Mouse (Mus musculus) left cerebral cortex, postnatal 14 days (tissue): ENCODE measurements around the gene Pnpo. TPM values are rescaled to one million over a fixed set of nuclear protein-coding genes. Genes with fewer than 3 reads are reported as not detected.

Experiments used
- DNase-seq, 2 experiments: peaks; one replicate each; pipeline ENCODE4 v3.0.0; 2021 to 2022; ENCODE audit warnings: low spot score in 2 of 2, mixed read lengths in 1 of 2
- intact Hi-C: fragments of 180-260 bp; cut with DNase I; formaldehyde crosslinking; loops from one replicate; pipeline ENCODE4 v1.15.1; 2025
- total RNA-seq, 2 experiments: library from RNA; stranded (reverse); gene quantifications; 2 replicates each; pipeline ENCODE4 v1.2.3; 2021

Pnpo gene
- total RNA-seq, 2 experiments from 2014 or later: 38.0 to 40.3 TPM

DNA sequence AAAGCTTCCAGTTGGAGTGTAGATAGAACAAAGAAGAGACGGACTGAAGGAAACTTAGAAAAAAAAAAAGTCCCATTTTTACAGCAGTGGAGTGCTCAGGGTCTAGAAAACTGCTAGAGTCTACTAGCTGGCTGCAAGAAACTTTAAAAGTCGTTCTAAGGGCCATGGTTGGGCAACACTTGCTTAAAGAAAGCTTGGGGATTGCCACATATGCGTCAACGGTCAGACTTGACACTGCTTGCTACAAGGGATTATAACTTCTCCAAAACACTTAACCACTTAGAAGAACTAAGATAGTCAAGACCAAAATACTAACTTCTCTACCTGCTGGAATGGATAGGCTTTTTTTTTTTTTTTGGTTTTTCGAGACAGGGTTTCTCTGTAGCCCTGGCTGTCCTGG, 31.0 kb upstream of the Pnpo start:
- intact Hi-C loops: loop anchor here (5.0 kb wide), 1 partner anchor 58 kb away; the partner anchor contains the start of gene Cdk5rap3
- no peak for DNase-seq

DNA sequence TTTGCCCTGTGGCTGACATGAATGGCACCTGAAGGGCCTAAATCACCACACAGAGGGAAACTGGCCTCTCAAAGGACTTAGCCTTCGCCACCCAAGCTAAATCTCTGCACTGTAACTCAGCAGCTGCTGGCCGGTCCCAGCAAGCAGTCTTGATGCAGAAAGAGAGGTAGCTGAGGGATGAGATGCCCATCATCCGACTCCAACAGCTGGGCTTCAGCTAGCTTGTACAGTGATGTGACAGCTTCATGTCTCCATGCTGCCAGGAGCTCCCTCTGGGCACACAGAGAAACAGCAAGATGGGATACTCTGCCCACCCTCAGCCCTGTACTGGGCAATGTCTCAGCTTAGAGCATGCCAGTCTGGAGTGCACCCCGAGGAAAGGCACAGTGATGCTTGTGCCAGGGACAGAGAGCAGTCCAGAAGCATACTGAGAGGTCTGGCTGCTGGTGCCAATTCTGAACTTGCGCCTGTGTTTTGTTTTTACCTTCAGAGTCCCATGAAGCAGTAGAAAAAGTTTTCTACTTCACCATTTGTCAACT, 29.7 kb upstream of the Pnpo start:
- intact Hi-C loops: no loop called here
- no peak for DNase-seq

DNA sequence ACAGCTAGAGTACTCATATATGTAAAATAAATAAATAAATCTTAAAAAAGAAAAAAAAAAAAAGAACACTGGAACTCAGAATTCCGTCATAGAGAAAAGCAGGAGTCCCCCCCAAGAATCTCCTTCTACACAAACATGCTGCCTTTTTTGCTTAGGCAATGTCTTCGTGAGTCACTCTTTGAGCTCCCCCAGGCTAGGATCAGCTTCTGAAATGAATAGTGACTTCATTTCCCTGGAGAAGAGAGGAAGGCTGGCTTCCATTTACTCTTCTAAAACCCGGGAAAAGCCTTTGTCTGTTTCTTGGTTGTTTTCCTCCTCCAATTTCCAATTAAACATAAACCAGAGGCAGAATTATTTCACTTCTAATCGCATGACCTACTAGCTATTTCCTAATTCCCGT, 29.1 kb upstream of the Pnpo start:
- DNase-seq: no peak
- intact Hi-C loops: no loop called here

DNA sequence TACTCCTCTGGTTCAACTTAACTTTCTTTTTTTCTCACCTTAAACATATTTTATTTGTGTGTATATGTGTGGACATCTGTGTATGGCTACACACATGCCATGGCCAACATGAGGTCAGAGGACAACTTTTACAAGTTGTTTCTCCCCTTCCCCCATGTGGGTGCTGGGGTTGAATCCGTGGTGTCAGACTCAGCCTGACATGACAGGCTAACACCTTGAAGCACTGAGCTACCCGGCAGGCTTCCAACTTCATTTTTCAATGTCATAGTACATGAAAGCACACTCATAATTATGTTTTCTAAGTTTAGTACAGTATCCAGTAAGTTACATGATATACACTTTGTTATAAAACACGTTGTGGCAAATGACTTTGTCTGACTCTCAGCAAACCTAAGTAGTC, 26.6 kb upstream of the Pnpo start:
- DNase-seq: no peak
- intact Hi-C loops: no loop called here

DNA sequence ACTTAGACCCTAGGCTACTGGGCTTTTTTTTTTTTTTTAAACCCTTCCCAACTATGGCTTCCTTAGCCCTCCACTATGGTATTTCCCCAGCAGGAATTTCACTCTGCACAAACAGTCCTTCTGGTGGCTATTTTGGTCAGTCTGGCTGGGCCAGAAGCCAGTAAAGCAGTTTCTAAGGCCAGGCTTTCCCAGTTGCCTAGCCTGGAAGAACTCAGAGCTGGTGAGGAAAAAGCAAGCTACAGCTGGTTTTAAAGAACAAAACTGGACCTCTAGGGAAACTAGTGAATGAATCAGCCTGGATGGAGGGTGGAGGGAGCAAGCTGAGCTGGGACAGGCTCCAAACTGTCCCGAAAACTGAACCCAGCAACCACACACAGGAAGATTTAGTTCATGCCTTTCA, 26.0 kb upstream of the Pnpo start:
- intact Hi-C loops: no loop called here
- DNase-seq: peak; percentile 57 to 62

DNA sequence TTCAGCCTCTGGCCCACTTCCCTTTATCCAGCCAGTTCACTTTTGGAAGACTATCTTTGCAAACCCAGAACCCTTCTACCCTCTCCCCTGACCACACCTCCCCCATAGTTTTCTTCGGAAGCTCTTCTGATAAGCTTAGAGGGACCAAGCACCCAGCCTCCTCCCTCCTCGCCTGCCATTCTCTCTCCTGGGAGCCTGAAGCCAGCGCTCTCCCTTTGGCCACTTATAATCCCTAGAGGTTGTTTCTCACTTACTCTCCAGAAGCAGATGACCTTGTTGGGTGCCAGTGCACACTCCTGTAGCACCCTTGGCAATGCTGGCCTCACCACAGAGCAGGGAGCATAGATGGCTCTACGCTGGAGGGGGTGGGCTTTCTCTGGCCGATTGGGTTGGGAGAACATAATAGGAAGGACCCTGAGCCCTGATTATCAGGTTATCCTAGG, 25.5 kb upstream of the Pnpo start:
- intact Hi-C loops: no loop called here
- no peak for DNase-seq

DNA sequence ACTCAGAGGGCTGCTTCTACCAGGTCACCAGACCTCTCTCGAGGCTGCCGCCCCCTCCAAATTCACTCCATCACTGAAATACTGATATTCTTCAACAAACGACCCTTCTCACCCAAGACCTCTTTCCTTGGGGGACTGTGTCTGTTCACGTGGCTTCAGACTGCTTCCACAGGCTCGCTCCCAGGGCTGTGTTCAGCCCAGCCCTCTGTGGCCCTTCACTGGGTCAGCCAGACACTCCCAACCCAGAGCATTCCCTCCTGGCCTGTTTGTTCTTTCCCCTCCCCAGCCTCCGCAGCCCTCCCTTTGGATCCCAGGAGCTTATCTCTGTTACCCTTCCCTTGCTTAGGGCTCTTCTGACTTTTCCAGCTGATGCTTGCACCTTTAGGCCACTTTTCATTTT, 24.7 kb upstream of the Pnpo start:
- no peak for DNase-seq
- intact Hi-C loops: no loop called here

DNA sequence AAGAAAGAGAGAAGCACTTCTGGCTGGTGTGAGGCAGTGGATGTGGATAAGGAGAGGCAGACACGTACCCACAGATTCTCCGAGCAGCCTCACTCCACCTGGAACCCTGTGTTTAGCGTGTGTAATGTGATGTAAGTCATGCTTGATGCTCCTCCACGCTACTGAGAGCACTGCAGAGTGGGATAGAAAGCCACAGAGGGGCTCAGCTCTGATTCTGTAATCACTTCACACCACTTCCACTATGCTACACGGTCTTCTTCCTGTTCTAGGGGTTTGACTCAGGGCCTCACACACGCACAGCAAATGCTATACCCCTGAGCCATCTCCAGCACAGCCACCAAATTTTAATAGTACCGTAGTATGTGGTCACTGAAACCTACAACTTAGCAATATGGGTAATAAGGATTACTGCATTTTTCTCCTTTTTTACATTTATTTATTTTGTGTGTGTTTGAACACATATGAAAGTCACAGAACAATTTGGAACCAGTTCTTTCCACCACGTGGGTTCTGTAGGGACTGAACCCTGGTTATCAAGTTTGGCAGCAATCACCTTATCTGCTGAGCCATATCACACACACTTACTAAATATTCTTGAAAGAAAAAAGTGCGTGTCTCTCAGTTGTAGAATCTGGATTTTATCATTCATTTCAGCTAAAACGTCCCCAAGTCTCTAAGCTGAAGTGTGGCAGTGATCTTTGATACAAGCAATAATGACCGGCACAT, 23.9 kb upstream of the Pnpo start:
- intact Hi-C loops: no loop called here
- DNase-seq: no peak

DNA sequence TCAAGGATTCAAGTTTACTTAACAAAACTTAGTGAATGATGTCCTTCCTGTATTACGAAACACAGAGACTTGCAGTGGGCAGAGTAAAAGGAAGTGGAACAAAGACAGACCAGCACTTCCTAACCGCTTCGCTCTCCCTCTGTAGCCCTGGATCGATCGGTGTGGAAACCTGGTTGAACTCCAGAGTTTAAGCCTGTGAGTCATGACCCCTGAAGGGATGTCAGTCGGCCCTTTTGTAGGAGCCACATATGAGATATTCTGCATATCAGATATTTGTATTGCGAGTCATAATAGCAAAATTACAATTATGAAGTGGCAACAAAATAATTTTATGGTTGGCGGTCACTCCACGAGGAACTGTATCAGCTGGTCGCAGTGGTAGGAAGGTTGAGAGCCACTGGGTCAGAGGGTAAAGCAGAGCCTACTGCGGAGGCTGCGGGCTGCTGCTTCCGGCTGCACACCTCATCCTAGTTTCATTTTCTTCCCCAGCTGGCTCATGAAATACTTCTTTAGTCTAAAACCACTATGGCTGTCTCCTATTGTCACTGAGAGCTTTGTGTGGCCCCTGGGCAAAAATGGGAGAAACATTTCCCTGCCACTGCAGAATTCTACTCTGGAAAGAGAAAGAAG, 23.2 kb upstream of the Pnpo start:
- intact Hi-C loops: no loop called here

DNA sequence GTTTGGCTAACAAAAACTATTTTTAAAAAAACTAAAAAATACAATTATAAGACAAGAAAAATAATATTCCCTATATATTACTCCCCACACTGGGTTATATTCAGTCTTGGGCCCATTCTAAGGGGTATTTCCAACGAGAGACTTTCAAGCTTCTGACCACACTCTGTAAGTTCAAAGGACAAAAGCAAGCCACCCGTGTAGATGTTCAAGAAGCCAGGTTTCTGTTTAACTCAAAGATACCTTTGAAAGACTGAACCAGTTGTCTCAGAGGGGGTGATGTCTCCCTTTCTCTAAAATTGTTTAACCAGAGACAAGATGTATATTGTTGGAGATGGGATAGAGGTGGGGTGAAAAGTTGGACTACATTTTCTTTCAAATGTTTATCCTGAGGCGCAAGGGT, 22.4 kb upstream of the Pnpo start:
- intact Hi-C loops: no loop called here
- DNase-seq: no peak

More for the DNA sequence above, 23.2 kb upstream of the Pnpo start:
- DNase-seq: no peak

DNA sequence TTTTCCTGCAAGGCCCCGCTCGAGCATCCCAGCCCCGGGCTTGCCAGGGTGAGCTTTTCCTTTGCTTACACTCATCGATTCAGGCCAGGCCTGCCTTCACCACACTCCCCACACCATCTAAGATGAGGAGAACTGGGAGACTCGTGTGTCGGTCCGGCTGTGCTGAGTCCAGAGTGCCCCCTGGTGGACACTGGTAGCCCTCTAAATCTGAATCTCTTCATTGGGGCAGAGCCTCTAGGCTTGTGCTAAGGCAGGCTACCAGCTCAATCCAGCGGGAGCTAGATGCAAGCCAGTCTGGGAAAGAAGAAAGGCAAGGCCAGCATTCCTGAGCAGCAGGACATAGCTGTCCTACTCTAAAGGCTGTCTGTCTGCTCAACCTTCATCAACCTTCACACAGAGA, 19.8 kb upstream of the Pnpo start:
- DNase-seq: peak; percentile 90 to 91

DNA sequence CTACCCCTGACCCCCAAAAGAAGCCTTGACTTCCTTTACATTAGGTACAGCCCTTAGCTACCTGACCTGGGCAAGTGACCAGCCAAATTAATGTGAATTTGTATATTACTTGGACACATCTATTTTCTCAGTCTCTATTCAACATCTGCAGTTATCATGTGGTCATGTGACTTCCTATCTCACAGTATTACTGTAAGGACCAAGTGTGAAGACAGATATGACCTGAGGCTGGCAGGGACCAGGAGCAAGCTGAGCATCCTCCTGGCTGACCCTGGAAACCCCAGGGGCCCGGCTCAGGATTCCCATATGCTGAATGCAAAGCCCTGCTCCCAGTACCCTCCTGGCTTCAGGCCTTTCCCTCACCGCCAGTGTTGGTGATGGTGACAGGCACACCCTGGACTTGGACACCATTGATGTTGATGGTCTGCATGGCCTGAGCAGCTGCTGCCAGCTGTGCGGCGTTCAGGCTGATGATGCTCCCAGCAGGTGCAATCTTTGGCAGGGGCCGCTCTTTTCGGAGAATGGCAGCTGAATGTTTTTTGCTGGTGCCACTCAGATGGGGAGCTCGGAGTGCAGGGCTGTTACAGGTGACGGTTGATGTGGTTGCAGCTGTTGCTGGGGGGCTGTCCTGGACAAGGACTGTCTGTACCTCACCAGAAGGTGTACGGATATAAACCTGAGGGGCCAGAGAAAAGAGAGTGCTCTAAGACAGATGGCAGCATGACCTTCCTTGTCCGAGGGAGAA, 13.4 kb upstream of the Pnpo start:
- DNase-seq: no peak
- intact Hi-C loops: no loop called here

More for the DNA sequence above, 19.8 kb upstream of the Pnpo start:
- intact Hi-C loops: loop anchor here (2.0 to 5.0 kb wide), 2 partner anchors 47 to 91 kb away; partner anchors contain the start of gene Cdk5rap3

DNA sequence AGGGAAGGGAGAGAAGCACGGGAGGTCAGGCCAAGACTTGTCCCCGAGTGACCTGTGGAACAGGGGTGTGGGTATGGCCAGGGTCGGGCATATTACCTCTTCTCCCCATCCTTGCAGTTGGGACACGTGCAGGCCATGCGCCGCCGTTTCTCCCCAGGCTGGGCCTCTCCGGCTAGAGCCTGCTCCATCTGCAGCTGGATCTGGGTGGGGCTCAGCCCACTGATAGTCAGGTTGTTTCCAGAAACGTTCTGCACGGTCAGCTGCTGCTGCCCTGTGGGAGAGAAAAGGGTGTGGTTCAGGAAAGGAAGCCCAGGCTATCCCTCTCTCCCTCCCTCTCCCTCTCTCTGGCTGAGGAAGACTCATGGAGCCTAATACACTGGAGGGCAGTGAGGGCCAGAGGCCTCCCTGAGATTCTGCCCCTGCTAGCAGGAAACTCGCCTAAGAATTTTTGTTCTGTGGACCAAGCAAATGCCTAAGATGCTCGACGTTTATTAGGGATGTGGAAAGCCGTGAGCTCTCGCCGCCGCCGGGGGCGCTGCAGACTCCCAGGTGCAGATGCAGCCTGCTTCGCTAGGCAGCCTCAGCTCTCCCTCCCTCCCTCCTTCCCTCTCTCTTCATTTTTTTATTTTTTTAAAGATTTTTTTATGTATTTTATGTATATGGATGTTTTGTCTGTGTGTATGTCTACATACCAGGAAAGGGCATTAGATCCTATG, 12.4 kb upstream of the Pnpo start:
- intact Hi-C loops: no loop called here
- DNase-seq: no peak

DNA sequence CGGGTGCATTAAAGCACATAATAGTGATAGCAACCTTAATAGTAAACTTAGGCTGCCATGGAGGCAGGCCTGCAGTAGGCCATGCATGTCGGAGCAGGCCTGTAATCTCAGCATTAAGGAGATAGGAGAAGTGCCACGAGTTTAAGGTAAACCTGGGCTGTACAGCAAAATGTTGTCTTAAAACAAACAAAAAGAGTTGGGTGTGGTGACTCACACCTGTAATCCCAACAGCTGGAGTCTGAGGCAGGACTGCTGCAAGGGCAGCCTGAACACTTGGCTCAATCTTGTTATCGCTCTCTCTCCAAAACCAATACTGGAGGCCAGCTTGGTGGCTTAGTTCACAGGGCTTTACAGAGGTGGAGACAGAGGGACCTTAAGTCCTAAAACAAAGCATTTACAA, 11.3 kb upstream of the Pnpo start:
- intact Hi-C loops: no loop called here
- no peak for DNase-seq

DNA sequence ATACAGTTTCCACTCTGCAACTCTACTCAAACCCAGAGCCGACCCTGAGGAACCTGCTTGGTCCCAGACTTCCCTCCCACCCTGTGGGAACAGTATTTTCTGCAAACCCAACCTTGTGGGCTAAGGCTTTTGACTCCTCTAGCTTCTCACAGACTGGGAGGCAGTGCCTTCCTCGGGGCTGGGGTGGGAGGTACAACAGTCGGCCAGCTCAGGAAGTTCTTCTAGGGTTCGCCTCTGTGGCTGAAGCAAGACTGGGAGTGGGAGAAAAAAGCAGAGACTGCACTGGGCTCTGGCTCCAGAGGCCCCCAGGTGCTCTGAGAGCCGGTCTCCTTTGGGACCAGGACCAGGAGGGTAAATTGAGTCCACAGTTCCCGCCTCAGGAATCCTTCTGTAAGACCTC, 9.1 kb upstream of the Pnpo start:
- no peak for DNase-seq

DNA sequence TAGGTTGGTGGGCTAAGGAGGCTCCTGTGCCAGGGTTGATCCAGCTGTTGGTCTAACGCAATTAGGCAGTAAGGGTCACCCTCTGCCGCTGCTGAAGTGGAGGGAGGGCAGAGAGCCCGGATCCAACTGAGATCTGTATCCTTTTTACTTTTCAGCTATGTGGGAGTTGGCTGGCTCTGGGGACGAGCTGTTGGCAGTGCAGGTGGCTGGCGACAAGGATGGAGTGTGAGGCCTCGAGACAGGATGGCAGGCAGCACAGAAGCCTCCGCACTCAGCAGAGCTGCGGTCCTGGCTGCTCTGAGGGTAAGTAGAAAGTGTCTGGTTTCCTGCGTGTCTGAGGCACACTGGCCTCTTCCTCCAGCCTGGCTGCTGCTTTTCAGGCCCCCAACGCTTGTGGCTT, 8.6 kb upstream of the Pnpo start:
- intact Hi-C loops: no loop called here
- no peak for DNase-seq

More for the DNA sequence above, 9.1 kb upstream of the Pnpo start:
- intact Hi-C loops: no loop called here

DNA sequence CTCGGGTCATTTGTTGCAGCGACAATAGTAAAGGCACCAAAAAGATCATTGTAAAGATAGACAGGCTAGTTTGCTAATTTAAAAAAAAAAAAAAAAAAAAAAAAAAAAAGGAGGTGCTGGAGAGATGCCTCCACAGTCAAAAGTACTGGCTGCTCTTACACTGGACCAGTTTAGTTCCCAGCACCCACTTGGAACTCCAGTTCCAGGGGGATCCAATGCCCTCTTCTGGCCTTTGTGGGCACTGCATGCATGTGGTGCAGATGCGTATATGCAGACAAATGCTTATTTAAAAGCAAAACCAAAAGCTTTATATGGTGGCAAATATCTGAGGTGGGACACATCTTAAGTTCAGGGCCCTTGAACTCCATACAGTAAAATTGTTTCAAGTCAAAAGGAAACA, 7.0 kb upstream of the Pnpo start:
- no peak for DNase-seq
- intact Hi-C loops: no loop called here

DNA sequence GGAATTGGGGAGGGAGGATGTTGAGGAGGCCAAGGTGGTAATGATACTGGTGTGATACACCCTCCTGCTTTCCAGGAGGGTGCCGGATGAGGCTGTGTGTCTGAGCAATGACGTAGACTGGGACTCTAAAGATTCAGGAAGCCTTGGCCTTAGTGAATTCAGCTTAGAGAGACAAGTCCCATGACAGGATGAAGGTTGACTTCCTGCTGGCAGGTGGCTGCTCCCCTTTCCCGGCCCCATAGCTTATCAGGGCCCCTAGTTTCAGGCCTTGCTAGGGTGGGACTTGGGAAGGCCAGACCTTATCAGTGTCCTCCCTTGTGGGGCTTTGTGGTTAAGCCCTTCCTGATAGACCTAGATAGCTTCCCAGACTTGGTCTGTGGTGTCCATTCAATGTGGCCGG, 4.1 kb upstream of the Pnpo start:
- intact Hi-C loops: no loop called here
- no peak for DNase-seq

DNA sequence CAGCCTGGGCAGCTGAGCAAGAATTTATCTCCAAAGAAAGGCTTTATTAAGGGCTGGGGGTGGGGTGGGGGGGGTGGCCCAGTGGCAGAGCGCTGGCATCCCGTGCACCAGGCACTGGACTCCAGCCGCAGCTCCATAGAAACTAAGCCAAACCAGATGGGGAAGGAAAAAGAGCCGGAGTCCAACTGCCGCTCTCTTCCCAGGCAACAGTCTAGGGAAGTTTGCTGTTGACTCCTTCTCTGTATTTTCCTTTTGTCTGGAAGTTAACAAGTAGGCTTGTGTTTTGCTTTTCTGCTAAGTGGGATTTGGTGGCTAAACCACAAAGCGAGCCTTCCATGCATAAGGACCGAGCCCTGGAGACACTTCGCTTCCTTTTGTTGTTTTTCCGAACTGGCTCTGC, 2.7 kb upstream of the Pnpo start:
- intact Hi-C loops: no loop called here
- no peak for DNase-seq
